Mouse (Mus musculus): ENCODE results near the gene Lhx4. TPM values are rescaled to one million over a fixed set of nuclear protein-coding genes. Genes with fewer than 3 reads are reported as not detected.

The Lhx4 gene
- polyA plus RNA-seq, 1 experiment = not detected

- H3K4me1 ChIP-seq (ENCODE audit: control insufficient read depth, insufficient read depth, low read length) = no peaks in the 10 kb centered on the region
- H3K4me3 ChIP-seq (ENCODE audit: insufficient read depth, low read length) = no peak overlapping the region
- H3K27ac ChIP-seq (ENCODE audit: insufficient read depth, low read depth, low read length) = no peak overlapping the region
- TF ChIP-seq CTCF (IDR thresholded peaks at IDR 0.05; ENCODE audit: low read depth, low read length) (no peak), POLR2A (IDR thresholded peaks at IDR 0.05; ENCODE audit: borderline replicate concordance, low read depth, low read length) (no peak)
Observed at GRCm38 (mm10) chr1:155715366-155715765, 36.1 kb downstream of the Lhx4 start.

GRCm38 (mm10) chr1:155713306-155713705 is 38.2 kb downstream of the Lhx4 start:
- H3K4me1 ChIP-seq (ENCODE audit: control insufficient read depth, insufficient read depth, low read length) = no peaks in the 10 kb centered on the region
- H3K27ac ChIP-seq (ENCODE audit: insufficient read depth, low read depth, low read length) = no peak overlapping the region
- H3K4me3 ChIP-seq (ENCODE audit: insufficient read depth, low read length) = no peak overlapping the region
- TF ChIP-seq POLR2A (IDR thresholded peaks at IDR 0.05; ENCODE audit: borderline replicate concordance, low read depth, low read length) = no peak
- TF ChIP-seq CTCF (IDR thresholded peaks at IDR 0.05; ENCODE audit: low read depth, low read length) = no peak

GRCm38 (mm10) chr1:155704182-155704581 is 47.3 kb downstream of the Lhx4 start:
- TF ChIP-seq CTCF (IDR thresholded peaks at IDR 0.05; ENCODE audit: low read depth, low read length) (no peak), POLR2A (IDR thresholded peaks at IDR 0.05; ENCODE audit: borderline replicate concordance, low read depth, low read length) (no peak)
- no peak overlapping the region for H3K4me3 ChIP-seq (ENCODE audit: insufficient read depth, low read length)

GRCm38 (mm10) chr1:155703191-155703680 is 48.2 kb downstream of the Lhx4 start:
- TF ChIP-seq POLR2A (IDR thresholded peaks at IDR 0.05; ENCODE audit: borderline replicate concordance, low read depth, low read length) = no peak
- TF ChIP-seq CTCF (IDR thresholded peaks at IDR 0.05; ENCODE audit: low read depth, low read length) = no peak
- H3K4me3 ChIP-seq (ENCODE audit: insufficient read depth, low read length) = no peak overlapping the region
- no peaks in the 10 kb centered on the region for H3K4me1 ChIP-seq (ENCODE audit: control insufficient read depth, insufficient read depth, low read length)
- no peak overlapping the region for H3K27ac ChIP-seq (ENCODE audit: insufficient read depth, low read depth, low read length)

More at GRCm38 (mm10) chr1:155704182-155704581, 47.3 kb downstream of the Lhx4 start:
- Histone ChIP-seq H3K4me1 (ENCODE audit: control insufficient read depth, insufficient read depth, low read length) (no peaks in the 10 kb centered on the region), H3K27ac (ENCODE audit: insufficient read depth, low read depth, low read length) (no peak overlapping the region)

- Histone ChIP-seq H3K4me1 (ENCODE audit: control insufficient read depth, insufficient read depth, low read length) (no peaks in the 10 kb centered on the region), H3K27ac (ENCODE audit: insufficient read depth, low read depth, low read length) (no peak overlapping the region), H3K4me3 (ENCODE audit: insufficient read depth, low read length) (no peak overlapping the region)
- TF ChIP-seq POLR2A (IDR thresholded peaks at IDR 0.05; ENCODE audit: borderline replicate concordance, low read depth, low read length) = no peak
- no peak for TF ChIP-seq CTCF (IDR thresholded peaks at IDR 0.05; ENCODE audit: low read depth, low read length)
Observed at GRCm38 (mm10) chr1:155700886-155701285, 50.6 kb downstream of the Lhx4 start.

GRCm38 (mm10) chr1:155698373-155699159 is 52.9 kb downstream of the Lhx4 start:
- Histone ChIP-seq H3K4me3 (ENCODE audit: insufficient read depth, low read length) (no peak overlapping the region), H3K4me1 (ENCODE audit: control insufficient read depth, insufficient read depth, low read length) (no peaks in the 10 kb centered on the region), H3K27ac (ENCODE audit: insufficient read depth, low read depth, low read length) (no peak overlapping the region)
- TF ChIP-seq POLR2A (IDR thresholded peaks at IDR 0.05; ENCODE audit: borderline replicate concordance, low read depth, low read length) (no peak), CTCF (IDR thresholded peaks at IDR 0.05; ENCODE audit: low read depth, low read length) (no peak)

GRCm38 (mm10) chr1:155693443-155693842 is 58.0 kb downstream of the Lhx4 start:
- no peaks in the 10 kb centered on the region for H3K4me1 ChIP-seq (ENCODE audit: control insufficient read depth, insufficient read depth, low read length)
- TF ChIP-seq CTCF (IDR thresholded peaks at IDR 0.05; ENCODE audit: low read depth, low read length) (no peak), POLR2A (IDR thresholded peaks at IDR 0.05; ENCODE audit: borderline replicate concordance, low read depth, low read length) (no peak)
- no peak overlapping the region for H3K4me3 ChIP-seq (ENCODE audit: insufficient read depth, low read length)

GRCm38 (mm10) chr1:155693026-155693425 is 58.5 kb downstream of the Lhx4 start:
- H3K27ac ChIP-seq (ENCODE audit: insufficient read depth, low read depth, low read length) = no peak overlapping the region
- no peaks in the 10 kb centered on the region for H3K4me1 ChIP-seq (ENCODE audit: control insufficient read depth, insufficient read depth, low read length)
- no peak for TF ChIP-seq POLR2A (IDR thresholded peaks at IDR 0.05; ENCODE audit: borderline replicate concordance, low read depth, low read length)
- TF ChIP-seq CTCF (IDR thresholded peaks at IDR 0.05; ENCODE audit: low read depth, low read length) = no peak
- H3K4me3 ChIP-seq (ENCODE audit: insufficient read depth, low read length) = no peak overlapping the region

More at GRCm38 (mm10) chr1:155693443-155693842, 58.0 kb downstream of the Lhx4 start:
- no peak overlapping the region for H3K27ac ChIP-seq (ENCODE audit: insufficient read depth, low read depth, low read length)

- H3K4me3 ChIP-seq (ENCODE audit: insufficient read depth, low read length) = no peak overlapping the region
- H3K27ac ChIP-seq (ENCODE audit: insufficient read depth, low read depth, low read length) = no peak overlapping the region
- H3K4me1 ChIP-seq (ENCODE audit: control insufficient read depth, insufficient read depth, low read length) = no peaks in the 10 kb centered on the region
- TF ChIP-seq POLR2A (IDR thresholded peaks at IDR 0.05; ENCODE audit: borderline replicate concordance, low read depth, low read length) = no peak
- no peak for TF ChIP-seq CTCF (IDR thresholded peaks at IDR 0.05; ENCODE audit: low read depth, low read length)
Observed at GRCm38 (mm10) chr1:155692230-155692629, 59.3 kb downstream of the Lhx4 start.

GRCm38 (mm10) chr1:155689558-155689957 is 61.9 kb downstream of the Lhx4 start:
- Histone ChIP-seq H3K27ac (ENCODE audit: insufficient read depth, low read depth, low read length) (no peak overlapping the region), H3K4me3 (ENCODE audit: insufficient read depth, low read length) (no peak overlapping the region), H3K4me1 (ENCODE audit: control insufficient read depth, insufficient read depth, low read length) (no peaks in the 10 kb centered on the region)
- TF ChIP-seq POLR2A (IDR thresholded peaks at IDR 0.05; ENCODE audit: borderline replicate concordance, low read depth, low read length) = no peak
- no peak for TF ChIP-seq CTCF (IDR thresholded peaks at IDR 0.05; ENCODE audit: low read depth, low read length)

Measured in bone marrow macrophage, adult 2 months (primary cell).